Mouse (Mus musculus) forebrain, embryonic 12.5 days (tissue): ENCODE measurements around the gene Dusp1. TPM values are rescaled to one million over a fixed set of nuclear protein-coding genes. Genes with fewer than 3 reads are reported as not detected.

Experiments
- ATAC-seq: fragments of 200-750 bp; cut with Nextera tagmentation; 2 replicates; pipeline ENCODE4 v1.8.0; 2017; ENCODE audit warnings: moderate TSS enrichment; ENCODE audit not compliant: low FRiP score
- H3K27ac ChIP-seq: fragments of 300-500 bp; sonication (generic); 2 replicates; pipeline ENCODE4 v1.5.1; 2016; ENCODE audit warnings: mild to moderate bottlenecking
- H3K27me3 ChIP-seq: fragments of 300-500 bp; sonication (generic); 2 replicates; pipeline ENCODE4 v1.6.1; 2016; ENCODE audit warnings: mild to moderate bottlenecking
- H3K36me3 ChIP-seq: fragments of 300-500 bp; sonication (generic); replicated peaks from 2 replicates; pipeline ENCODE4 v1.6.1; 2016; ENCODE audit warnings: mild to moderate bottlenecking
- H3K4me1 ChIP-seq: fragments of 300-500 bp; sonication (generic); 2 replicates; pipeline ENCODE4 v1.6.1; 2016
- H3K4me2 ChIP-seq: fragments of 300-500 bp; sonication (generic); 2 replicates; pipeline ENCODE4 v1.6.1; 2016; ENCODE audit warnings: mild to moderate bottlenecking, moderate library complexity
- H3K4me3 ChIP-seq: fragments of 300-500 bp; sonication (generic); replicated peaks from 2 replicates; pipeline ENCODE4 v1.5.1; 2016; ENCODE audit warnings: mild to moderate bottlenecking
- H3K9ac ChIP-seq: fragments of 300-500 bp; sonication (generic); 2 replicates; pipeline ENCODE4 v1.6.1; 2016; ENCODE audit warnings: mild to moderate bottlenecking
- H3K9me3 ChIP-seq: fragments of 300-500 bp; sonication (generic); 2 replicates; pipeline ENCODE4 v1.6.1; 2016
- WGBS: fragments of 180-500 bp; shearing (Covaris S2); methylation state at CpG from one replicate; pipeline ENCODE4 v1.1.7; 2016; 5-methylcytosine and 5-hydroxymethylcytosine counted together
- polyA plus RNA-seq: library from polyadenylated mRNA; unstranded; fragments of >200 nt; fragmentation: Nextera tagmentation; extraction: Ambion mirVana; gene quantifications from 2 replicates; pipeline ENCODE4 v1.2.1, GENCODE M21; 2016

Gene Dusp1
- polyA plus RNA-seq, 1 experiment from 2014 or later = 39.8 TPM

DNA sequence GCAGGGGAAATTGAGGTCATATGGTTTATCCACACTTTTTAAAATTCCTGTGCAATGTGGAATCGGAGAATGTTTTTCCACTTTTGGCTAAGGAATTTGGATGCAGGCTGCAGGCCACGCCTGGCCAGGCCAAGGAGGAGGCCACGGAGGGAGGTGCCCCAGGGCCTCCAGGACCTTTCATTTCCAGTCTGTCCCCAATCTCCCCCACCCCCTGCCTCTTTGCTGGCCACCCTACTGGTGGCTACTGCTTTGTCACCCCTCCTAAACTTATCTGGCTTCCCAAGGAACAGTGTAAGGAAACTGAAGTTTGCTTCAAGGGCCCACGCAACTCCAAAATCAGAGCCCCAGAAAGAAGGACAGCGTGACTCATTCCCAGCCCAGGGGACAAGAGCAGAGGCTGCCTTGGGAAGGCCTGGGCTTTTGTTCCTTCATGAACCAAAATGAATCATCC, 32.1 kb downstream of the Dusp1 start:
- ATAC-seq = no peak

DNA sequence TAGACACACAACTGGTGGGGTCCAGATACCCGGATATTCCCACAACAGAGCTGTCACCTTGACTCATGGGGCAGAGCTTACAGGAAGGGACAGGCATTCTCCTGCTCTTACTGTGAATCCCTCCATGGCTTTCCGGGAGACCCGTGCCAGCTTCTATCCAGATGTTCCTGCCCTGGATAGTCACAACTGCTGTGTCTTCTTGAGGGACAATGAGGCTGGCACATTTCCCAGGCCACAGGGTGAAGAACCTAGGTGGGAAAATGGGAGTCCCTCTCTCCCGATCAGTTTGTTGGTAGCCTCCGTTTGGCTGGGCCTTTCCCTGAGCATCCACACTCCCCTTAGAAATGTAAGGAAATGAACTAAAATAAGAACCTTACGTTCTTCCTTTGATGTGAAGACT, 33.2 kb downstream of the Dusp1 start:
- Histone ChIP-seq H3K27me3 (no peaks in the 10 kb centered on the region), H3K4me2 (no peak overlapping the region), H3K4me3 (no peak overlapping the region), H3K9me3 (no peaks in the 10 kb centered on the region), H3K27ac (no peak overlapping the region), H3K4me1 (no peaks in the 10 kb centered on the region), H3K9ac (no peak overlapping the region), H3K36me3 (no peaks in the 10 kb centered on the region)
- WGBS = 88% methylated on average over 6 of the region's 6 CpGs
- no peak for ATAC-seq

More for the DNA sequence above, 32.1 kb downstream of the Dusp1 start:
- Histone ChIP-seq H3K27me3 (no peaks in the 10 kb centered on the region), H3K36me3 (no peaks in the 10 kb centered on the region), H3K4me3 (no peak overlapping the region), H3K27ac (no peak overlapping the region), H3K4me1 (no peaks in the 10 kb centered on the region), H3K9me3 (no peaks in the 10 kb centered on the region), H3K9ac (no peak overlapping the region), H3K4me2 (no peak overlapping the region)
- 80% methylated on average over 5 of the region's 5 CpGs for WGBS

DNA sequence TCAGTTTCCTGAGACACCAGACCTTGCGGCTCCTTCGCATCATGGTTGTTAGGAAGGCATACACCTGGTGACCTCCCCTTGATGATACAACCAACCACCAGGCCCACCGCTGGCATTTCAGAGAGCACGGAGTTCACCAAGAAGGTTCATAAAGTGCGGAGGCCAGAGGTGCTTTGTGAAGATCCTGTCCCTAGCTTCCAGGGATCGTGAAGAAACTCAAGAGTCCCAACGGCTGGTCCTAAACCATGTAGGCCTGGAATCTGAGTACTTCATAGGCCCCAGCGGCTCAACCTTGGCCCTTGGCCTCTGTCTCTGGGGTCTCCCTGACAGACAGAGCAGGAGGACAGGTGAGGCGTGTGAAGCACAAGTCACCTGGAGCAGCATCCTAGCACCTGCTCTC, 34.6 kb downstream of the Dusp1 start:
- Histone ChIP-seq H3K4me3 (no peak overlapping the region), H3K4me2 (no peak overlapping the region)

DNA sequence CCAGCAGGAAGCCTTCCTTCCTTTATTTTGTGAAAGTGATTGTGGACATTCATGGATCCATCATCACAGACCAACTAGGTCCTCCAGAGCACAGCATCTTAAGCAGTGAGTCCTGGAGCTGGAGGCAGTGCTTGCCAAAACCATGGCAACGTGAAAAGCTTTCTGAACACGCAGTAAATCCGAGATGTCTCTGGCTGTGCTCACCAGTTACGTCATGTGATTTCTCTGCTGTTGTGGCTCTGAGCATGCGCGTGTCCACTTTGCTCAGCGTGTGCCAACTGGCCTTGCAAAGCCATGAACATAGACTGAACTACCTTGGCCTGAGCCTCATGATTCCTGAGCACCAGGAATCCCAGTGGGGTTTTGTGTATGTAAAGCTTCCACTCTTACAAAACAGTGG, 36.6 kb downstream of the Dusp1 start:
- Histone ChIP-seq H3K4me1 (no peaks in the 10 kb centered on the region), H3K4me3 (no peak overlapping the region), H3K4me2 (no peak overlapping the region), H3K9ac (no peak overlapping the region), H3K9me3 (no peaks in the 10 kb centered on the region), H3K36me3 (no peaks in the 10 kb centered on the region), H3K27ac (no peak overlapping the region), H3K27me3 (no peaks in the 10 kb centered on the region)
- WGBS = 84% methylated on average over 7 of the region's 7 CpGs
- ATAC-seq = no peak

More for the DNA sequence above, 34.6 kb downstream of the Dusp1 start:
- H3K27ac ChIP-seq = no peak overlapping the region
- no peaks in the 10 kb centered on the region for H3K36me3 ChIP-seq
- H3K4me1 ChIP-seq = no peaks in the 10 kb centered on the region
- no peaks in the 10 kb centered on the region for H3K27me3 ChIP-seq
- no peak for ATAC-seq
- H3K9ac ChIP-seq = no peak overlapping the region
- 97% methylated on average over 9 of the region's 9 CpGs for WGBS
- H3K9me3 ChIP-seq = no peaks in the 10 kb centered on the region

DNA sequence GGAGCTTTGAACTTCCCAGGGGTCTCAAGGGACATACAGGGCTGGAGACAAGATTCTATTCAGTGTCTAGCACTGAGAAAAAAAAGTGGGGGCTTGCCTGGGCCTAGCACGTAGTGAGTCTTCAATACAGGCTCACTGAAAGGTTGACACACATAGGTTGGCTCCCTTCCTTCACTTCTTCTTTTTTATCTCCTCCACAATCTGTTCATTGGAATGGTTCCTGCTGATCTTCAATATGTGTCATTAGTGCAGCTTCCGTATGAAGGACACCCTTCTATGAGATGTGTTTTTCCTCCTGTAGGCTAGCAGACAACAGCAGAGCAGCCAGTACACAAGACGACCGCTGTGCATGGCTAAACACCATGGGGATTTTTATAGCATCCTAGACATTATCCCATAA, 37.1 kb downstream of the Dusp1 start:
- no peak overlapping the region for H3K9ac ChIP-seq
- H3K9me3 ChIP-seq = no peaks in the 10 kb centered on the region
- no peak overlapping the region for H3K27ac ChIP-seq
- H3K36me3 ChIP-seq = no peaks in the 10 kb centered on the region
- H3K4me2 ChIP-seq = no peak overlapping the region
- ATAC-seq = no peak
- H3K4me3 ChIP-seq = no peak overlapping the region
- H3K4me1 ChIP-seq = no peaks in the 10 kb centered on the region
- H3K27me3 ChIP-seq = no peaks in the 10 kb centered on the region
- WGBS = 88% methylated on average over 4 of the region's 4 CpGs

DNA sequence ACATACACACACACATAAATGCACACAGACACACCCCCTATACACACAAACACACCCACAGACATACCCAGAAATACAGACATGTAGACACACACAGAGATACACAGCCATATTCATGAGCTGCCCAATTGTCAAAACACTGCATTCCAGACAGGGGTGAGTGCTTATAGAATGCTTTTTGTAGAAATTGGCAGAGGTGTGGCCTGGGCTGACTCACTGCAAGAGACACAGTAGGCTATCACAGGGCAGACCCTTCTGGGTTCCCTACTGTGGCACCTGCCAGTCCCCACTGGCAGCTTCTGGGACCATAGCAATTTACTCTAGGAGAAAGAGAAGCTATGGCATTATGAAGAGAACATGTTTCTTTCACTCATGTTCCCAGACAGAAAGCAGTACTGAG, 37.6 kb downstream of the Dusp1 start:
- Histone ChIP-seq H3K4me3 (no peak overlapping the region), H3K36me3 (no peaks in the 10 kb centered on the region), H3K9ac (no peak overlapping the region), H3K27me3 (no peaks in the 10 kb centered on the region), H3K27ac (no peak overlapping the region), H3K9me3 (no peaks in the 10 kb centered on the region), H3K4me1 (no peaks in the 10 kb centered on the region), H3K4me2 (no peak overlapping the region)
- ATAC-seq = no peak

DNA sequence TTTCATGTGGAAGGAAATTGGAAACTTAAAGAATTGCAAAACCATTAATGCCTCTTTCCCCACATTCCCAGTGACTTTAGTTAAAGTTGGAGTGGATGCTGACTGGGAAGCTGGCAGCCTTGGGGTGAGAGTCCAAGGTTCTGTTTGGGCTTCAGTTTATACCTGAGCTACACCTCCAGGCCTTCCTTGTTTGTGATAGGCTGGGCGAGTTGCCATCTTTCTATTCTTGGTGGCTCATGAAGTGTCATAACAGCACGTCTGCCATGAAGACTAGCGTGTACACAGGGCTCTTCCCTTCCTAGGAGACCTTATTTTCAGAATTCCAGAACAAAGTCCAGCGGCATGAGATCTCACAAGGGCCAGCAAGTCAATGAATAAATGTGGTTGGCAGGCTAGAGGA, 39.2 kb downstream of the Dusp1 start:
- H3K4me2 ChIP-seq = no peak overlapping the region
- no peaks in the 10 kb centered on the region for H3K27me3 ChIP-seq
- H3K4me1 ChIP-seq = no peaks in the 10 kb centered on the region
- no peak overlapping the region for H3K4me3 ChIP-seq
- H3K9me3 ChIP-seq = no peaks in the 10 kb centered on the region
- no peak overlapping the region for H3K27ac ChIP-seq
- H3K36me3 ChIP-seq = no peaks in the 10 kb centered on the region
- H3K9ac ChIP-seq = no peak overlapping the region
- WGBS = 84% methylated on average over 4 of the region's 4 CpGs
- ATAC-seq = no peak

DNA sequence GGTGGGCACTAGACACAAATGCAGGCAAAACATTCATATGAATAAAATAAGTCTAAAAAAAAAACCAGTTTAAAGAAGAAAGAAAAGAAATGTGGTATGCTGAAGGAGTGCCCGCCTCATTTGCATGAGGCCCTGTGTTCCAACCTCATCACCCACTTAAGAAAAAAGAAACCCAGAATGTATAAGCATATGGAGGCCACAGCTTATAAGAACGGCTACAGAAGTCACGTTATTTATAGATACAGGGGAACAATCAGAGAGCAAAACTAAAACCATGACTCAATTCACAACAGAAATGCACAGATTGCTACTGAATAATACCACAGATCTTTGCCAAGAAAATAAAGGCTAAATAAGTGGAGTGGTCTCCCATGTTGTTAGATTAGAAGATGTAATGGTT, 43.6 kb downstream of the Dusp1 start:
- H3K4me1 ChIP-seq = no peaks in the 10 kb centered on the region
- no peak overlapping the region for H3K27ac ChIP-seq
- no peaks in the 10 kb centered on the region for H3K27me3 ChIP-seq
- H3K4me2 ChIP-seq = no peak overlapping the region
- no peak overlapping the region for H3K4me3 ChIP-seq
- H3K9ac ChIP-seq = no peak overlapping the region
- no peak for ATAC-seq
- no peaks in the 10 kb centered on the region for H3K36me3 ChIP-seq
- WGBS = 86% methylated on average over 3 of the region's 3 CpGs
- H3K9me3 ChIP-seq = no peaks in the 10 kb centered on the region

DNA sequence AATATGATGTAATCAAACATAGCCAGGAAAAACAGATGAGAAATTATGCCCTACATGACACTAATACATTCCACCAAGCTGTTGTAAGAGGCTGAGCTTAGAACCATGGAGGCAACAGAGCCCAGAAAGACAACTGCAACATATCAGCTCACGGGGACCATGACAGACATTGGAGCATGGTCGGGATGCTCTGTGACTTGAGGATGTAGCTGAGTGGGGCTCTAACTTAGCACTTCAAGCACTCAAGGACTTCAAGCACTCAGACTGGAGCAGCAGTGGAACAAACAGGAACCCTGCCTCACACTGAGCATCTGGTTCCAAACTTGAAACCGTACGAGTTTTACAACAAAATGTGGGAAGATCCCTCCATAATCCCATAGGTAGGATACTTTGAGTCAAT, 46.3 kb downstream of the Dusp1 start:
- no peak for ATAC-seq
- no peaks in the 10 kb centered on the region for H3K27me3 ChIP-seq
- 86% methylated on average over 4 of the region's 4 CpGs for WGBS
- no peak overlapping the region for H3K9ac ChIP-seq
- no peak overlapping the region for H3K4me2 ChIP-seq
- no peaks in the 10 kb centered on the region for H3K4me1 ChIP-seq
- H3K9me3 ChIP-seq = no peaks in the 10 kb centered on the region
- H3K36me3 ChIP-seq = no peaks in the 10 kb centered on the region
- no peak overlapping the region for H3K27ac ChIP-seq
- no peak overlapping the region for H3K4me3 ChIP-seq

DNA sequence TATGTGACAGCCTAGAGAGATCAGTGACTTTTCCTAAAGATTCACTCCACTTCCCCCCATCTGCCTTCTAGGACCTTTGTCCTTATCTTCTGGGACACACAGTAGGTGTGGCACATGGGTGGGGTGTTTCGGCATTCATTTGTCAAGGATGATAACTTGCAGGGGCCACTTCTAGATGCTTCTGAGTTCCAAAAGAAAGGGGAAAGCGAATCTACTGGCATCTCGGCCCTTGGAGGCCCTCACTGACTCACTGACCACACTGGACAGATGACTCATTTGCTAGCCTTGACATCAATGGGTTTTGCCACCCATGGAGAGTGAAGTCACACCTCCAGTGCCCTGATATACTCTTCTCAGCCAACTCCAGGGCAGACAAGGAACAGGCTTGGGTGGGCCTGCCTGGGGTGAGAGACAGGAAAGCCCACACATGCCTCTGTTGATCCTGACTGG, 47.3 kb downstream of the Dusp1 start:
- H3K4me2 ChIP-seq = no peak overlapping the region
- H3K27ac ChIP-seq = no peak overlapping the region
- no peaks in the 10 kb centered on the region for H3K9me3 ChIP-seq
- no peaks in the 10 kb centered on the region for H3K27me3 ChIP-seq
- no peak overlapping the region for H3K4me3 ChIP-seq
- no peaks in the 10 kb centered on the region for H3K4me1 ChIP-seq
- WGBS = 86% methylated on average over 3 of the region's 3 CpGs
- H3K9ac ChIP-seq = no peak overlapping the region
- ATAC-seq = no peak
- H3K36me3 ChIP-seq = no peaks in the 10 kb centered on the region

DNA sequence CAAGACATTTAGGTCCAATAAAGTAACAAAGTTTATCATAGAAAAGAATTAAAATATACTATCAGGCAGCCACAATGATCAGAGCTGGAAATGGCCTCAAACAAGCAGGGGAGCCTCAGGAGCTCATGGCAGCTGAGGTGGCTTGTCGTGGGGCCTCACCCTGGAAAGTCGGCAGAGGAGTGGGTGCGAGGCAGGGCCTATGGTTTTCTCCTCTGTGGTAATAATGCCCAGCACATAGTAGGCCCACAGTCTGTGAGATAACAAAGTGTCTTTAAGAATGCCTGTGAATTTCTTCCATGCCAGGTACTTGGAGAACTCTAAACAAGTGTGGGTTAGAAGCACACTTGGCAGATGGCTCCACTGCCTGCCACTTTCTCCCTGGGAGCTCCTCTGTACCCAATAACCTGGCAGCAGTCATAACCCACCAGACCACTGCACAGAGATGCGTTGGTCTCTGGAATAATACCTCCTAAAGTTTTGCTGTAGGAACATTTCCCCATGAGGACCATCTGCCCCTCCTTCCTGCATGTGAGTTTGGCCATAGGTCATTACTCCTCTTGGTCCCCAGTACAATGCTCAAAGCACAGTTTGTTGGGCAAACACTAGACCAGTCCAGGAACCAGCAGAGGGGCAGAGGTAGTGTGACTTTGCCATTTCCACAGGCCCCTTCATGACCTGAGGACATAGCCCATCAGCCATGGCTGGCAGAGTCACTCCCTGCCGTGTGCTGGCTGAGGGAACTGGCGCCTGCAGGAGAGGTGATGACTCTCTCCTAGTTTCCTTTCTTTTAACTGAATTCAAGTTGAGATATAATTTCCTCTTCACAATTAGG, 48.3 kb downstream of the Dusp1 start:
- Histone ChIP-seq H3K9me3 (no peaks in the 10 kb centered on the region), H3K9ac (no peak overlapping the region), H3K27me3 (no peaks in the 10 kb centered on the region), H3K4me2 (no peak overlapping the region), H3K4me3 (no peak overlapping the region), H3K4me1 (peaks cover 7% of the 10 kb centered on the region; the same call in 1 of the 2 replicates), H3K27ac (no peak overlapping the region), H3K36me3 (no peaks in the 10 kb centered on the region)
- no peak for ATAC-seq
- WGBS = 84% methylated on average over 6 of the region's 6 CpGs

DNA sequence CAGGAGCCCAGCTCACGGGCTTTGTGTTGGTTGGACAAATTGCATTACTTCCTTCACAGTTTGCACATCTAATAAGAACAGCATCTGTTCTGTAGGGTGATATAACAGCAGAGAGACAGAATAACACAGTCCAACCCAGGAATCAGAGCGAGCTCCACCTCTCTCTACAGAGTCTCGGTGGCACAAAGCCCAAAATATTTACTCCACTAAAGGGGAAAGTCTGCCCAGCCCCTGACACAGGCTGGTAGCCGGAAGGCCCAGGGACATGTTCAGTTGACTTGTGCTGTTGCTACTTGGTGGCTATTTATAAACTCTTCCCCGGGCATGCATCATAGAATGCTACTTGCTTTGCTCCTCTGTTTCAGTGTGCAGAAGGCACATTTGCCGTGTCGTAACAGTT, 49.0 kb downstream of the Dusp1 start:
- Histone ChIP-seq H3K4me1 (peaks cover 7% of the 10 kb centered on the region; the same call in 1 of the 2 replicates), H3K36me3 (no peaks in the 10 kb centered on the region), H3K4me3 (no peak overlapping the region), H3K27ac (no peak overlapping the region), H3K9ac (no peak overlapping the region), H3K4me2 (no peak overlapping the region), H3K27me3 (no peaks in the 10 kb centered on the region), H3K9me3 (no peaks in the 10 kb centered on the region)
- ATAC-seq = no peak
- 84% methylated on average over 7 of the region's 7 CpGs for WGBS
